Mouse (Mus musculus): ENCODE measurements around the gene Als2cr12. TPM values are rescaled to one million over a fixed set of nuclear protein-coding genes. Genes with fewer than 3 reads are reported as not detected.
"Not testable (repeated sequence)": the region's sequence is repeated elsewhere in the genome, so short reads cannot be mapped to it uniquely, and the experiment has no call there.

The Als2cr12 gene
- not detected in 2 replicates for polyA plus RNA-seq (2014; fragmentation: Nextera tagmentation; extraction: Ambion mirVana)

DNA sequence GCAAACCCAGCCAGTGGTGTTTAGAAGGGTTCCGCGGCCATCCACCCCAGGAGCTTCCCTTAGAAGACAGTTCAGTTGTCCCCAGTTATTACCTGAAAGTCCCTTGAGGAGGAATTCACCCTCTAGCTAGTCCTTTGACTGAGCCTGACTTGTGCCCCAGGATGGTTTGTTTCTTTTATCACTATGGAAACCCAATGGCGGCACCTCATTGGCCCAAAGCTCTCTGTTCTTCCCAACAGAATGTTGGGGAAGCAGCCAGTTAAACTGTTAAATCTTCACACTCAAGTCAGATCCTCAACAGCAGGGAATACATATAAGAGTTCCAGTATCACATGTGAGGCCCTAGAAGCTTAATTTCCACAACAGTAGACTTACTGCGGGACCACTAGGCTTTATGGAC, at the start of gene Als2cr12:
Als2cr12 (minus strand) TSS at position 180 of the 400 bp plus-strand sequence.
- not testable (repeated sequence) for H3K27ac ChIP-seq (replicated peaks; ENCODE audit: low read depth, low read length); DNase-seq; H3K27me3 ChIP-seq (ENCODE audit: control insufficient read depth, insufficient read depth, low read length); H3K4me1 ChIP-seq (ENCODE audit: control insufficient read depth, insufficient read depth, low read length); ATAC-seq (ENCODE audit: low FRiP score, low TSS enrichment); H3K9ac ChIP-seq (replicated peaks; ENCODE audit: low read length); H3K4me2 ChIP-seq (ENCODE audit: low read length); H3K4me3 ChIP-seq (replicated peaks; ENCODE audit: low read depth, low read length); H3K36me3 ChIP-seq (ENCODE audit: control insufficient read depth, insufficient read depth, low read length); H3K9me3 ChIP-seq (ENCODE audit: control insufficient read depth, low read length)
- 91% methylated on average over 4 of the region's 4 CpGs for WGBS

DNA sequence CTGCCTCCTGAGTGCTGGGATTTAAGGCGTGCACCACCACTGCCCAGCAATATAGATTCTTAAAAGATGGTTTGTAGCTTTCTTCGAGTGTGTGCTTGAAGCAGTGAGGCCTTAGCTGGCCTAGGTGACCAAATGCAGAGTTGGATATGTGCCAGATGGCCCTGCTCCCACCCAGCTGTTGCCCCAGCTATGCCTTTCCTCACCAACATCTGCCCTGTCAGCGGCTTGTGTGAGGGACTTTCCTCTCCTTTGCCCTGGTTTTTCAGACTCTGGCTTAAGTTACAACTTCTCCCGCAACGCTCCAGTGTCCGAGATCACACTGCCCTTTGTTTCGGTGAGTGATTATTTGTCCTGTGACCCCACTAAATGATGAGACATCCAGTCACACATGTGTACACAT, 48.9 kb upstream of the Als2cr12 start:
- DNase-seq (no peak), ATAC-seq (ENCODE audit: low FRiP score, low TSS enrichment) (no peak)
- Histone ChIP-seq H3K9ac (replicated peaks; ENCODE audit: low read length) (no peak overlapping the region), H3K27ac (replicated peaks; ENCODE audit: low read depth, low read length) (no peak overlapping the region), H3K27me3 (ENCODE audit: control insufficient read depth, insufficient read depth, low read length) (no peaks in the 10 kb centered on the region), H3K4me2 (ENCODE audit: low read length) (no peak overlapping the region), H3K9me3 (ENCODE audit: control insufficient read depth, low read length) (no peaks in the 10 kb centered on the region), H3K4me1 (ENCODE audit: control insufficient read depth, insufficient read depth, low read length) (no peaks in the 10 kb centered on the region), H3K36me3 (ENCODE audit: control insufficient read depth, insufficient read depth, low read length) (peaks cover 9% of the 10 kb centered on the region; the same call in 1 of the 2 replicates), H3K4me3 (replicated peaks; ENCODE audit: low read depth, low read length) (no peak overlapping the region)
- WGBS = 95% methylated on average over 7 of the region's 7 CpGs

DNA sequence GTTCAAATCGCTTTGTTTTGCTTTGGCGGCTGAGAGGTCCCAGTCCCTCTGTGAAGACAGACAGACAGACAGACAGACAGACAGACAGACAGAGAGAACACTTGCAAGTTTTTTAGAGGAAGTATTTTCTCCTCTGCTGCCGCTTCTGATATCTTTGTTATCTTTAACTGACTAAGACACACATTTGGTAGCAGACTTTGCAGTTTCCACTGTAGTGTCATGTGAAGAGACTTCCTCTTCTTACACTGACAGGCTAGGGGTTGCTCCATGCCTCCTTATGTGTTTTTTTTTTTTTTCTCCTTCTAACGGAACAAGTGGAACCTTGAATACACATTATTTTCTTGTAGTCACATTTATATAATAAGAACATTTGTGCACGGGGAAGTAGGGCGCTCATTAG, 47.5 kb upstream of the Als2cr12 start:
- Histone ChIP-seq H3K9ac (replicated peaks; ENCODE audit: low read length) (no peak overlapping the region), H3K9me3 (ENCODE audit: control insufficient read depth, low read length) (no peaks in the 10 kb centered on the region), H3K27ac (replicated peaks; ENCODE audit: low read depth, low read length) (no peak overlapping the region), H3K4me1 (ENCODE audit: control insufficient read depth, insufficient read depth, low read length) (no peaks in the 10 kb centered on the region), H3K36me3 (ENCODE audit: control insufficient read depth, insufficient read depth, low read length) (peaks cover 9% of the 10 kb centered on the region; the same call in 1 of the 2 replicates), H3K4me2 (ENCODE audit: low read length) (no peak overlapping the region), H3K4me3 (replicated peaks; ENCODE audit: low read depth, low read length) (no peak overlapping the region), H3K27me3 (ENCODE audit: control insufficient read depth, insufficient read depth, low read length) (no peaks in the 10 kb centered on the region)
- DNase-seq (no peak), ATAC-seq (ENCODE audit: low FRiP score, low TSS enrichment) (no peak)
- WGBS = 94% methylated on average over 6 of the region's 6 CpGs

DNA sequence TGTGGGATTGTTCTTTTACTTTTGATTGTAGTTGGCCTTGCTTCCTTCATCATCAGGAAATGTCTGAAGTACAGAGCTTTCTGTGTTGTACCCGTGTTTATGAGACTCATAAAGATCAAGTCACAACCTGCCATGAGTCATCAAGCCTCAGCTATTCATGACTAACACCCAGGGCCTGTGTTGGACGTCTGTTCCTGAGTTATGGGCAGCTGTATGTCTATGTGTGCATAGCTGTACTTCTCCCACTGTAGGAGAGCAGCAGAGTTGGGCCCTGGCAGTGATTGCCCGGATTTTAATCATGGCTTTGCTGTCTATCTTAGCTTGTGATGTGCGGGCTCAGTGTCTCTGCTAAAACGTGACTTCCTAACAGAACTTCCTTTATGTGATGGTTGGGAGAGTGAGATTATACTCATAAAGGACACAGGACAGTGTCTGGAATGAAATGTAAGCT, 46.8 kb upstream of the Als2cr12 start:
- Histone ChIP-seq H3K4me1 (ENCODE audit: control insufficient read depth, insufficient read depth, low read length) (no peaks in the 10 kb centered on the region), H3K9ac (replicated peaks; ENCODE audit: low read length) (no peak overlapping the region), H3K4me3 (replicated peaks; ENCODE audit: low read depth, low read length) (no peak overlapping the region), H3K4me2 (ENCODE audit: low read length) (no peak overlapping the region), H3K27me3 (ENCODE audit: control insufficient read depth, insufficient read depth, low read length) (no peaks in the 10 kb centered on the region), H3K27ac (replicated peaks; ENCODE audit: low read depth, low read length) (no peak overlapping the region), H3K9me3 (ENCODE audit: control insufficient read depth, low read length) (no peaks in the 10 kb centered on the region), H3K36me3 (ENCODE audit: control insufficient read depth, insufficient read depth, low read length) (peaks cover 9% of the 10 kb centered on the region; the same call in 1 of the 2 replicates)
- DNase-seq = no peak
- WGBS = 87% methylated on average over 5 of the region's 5 CpGs
- no peak for ATAC-seq (ENCODE audit: low FRiP score, low TSS enrichment)

- Histone ChIP-seq H3K9ac (replicated peaks; ENCODE audit: low read length) (no peak overlapping the region), H3K27ac (replicated peaks; ENCODE audit: low read depth, low read length) (no peak overlapping the region), H3K4me1 (ENCODE audit: control insufficient read depth, insufficient read depth, low read length) (no peaks in the 10 kb centered on the region), H3K36me3 (ENCODE audit: control insufficient read depth, insufficient read depth, low read length) (peaks cover 9% of the 10 kb centered on the region; the same call in 1 of the 2 replicates), H3K27me3 (ENCODE audit: control insufficient read depth, insufficient read depth, low read length) (no peaks in the 10 kb centered on the region), H3K4me2 (ENCODE audit: low read length) (no peak overlapping the region), H3K9me3 (ENCODE audit: control insufficient read depth, low read length) (no peaks in the 10 kb centered on the region), H3K4me3 (replicated peaks; ENCODE audit: low read depth, low read length) (no peak overlapping the region)
- 96% methylated on average over 7 of the region's 7 CpGs for WGBS
- ATAC-seq (ENCODE audit: low FRiP score, low TSS enrichment) (no peak), DNase-seq (no peak)
Measured at GRCm38 (mm10) chr1:58739529-58739928, 43.7 kb upstream of the Als2cr12 start.

DNA sequence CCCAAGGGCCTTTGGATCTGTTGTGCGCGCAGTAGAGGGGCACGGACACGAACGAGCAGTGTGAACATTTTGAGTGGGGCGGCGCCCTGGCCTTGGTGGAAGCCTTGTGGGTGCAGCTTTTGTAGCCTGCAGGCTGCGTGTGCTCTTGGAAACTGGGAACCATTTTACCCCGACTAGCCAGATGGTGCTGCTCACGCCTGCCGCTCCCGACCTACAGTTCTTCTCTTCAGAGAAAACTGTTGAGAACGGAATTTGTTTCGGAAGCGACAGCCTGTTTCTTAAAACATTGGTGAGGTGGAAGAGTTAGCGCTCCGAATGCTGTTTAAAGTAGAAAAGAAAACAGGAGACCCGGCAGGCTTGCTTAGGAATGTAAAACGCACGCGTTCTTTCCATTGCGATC, 41.2 kb upstream of the Als2cr12 start:
- no peak for DNase-seq
- 95% methylated on average over 22 of the region's 22 CpGs for WGBS
- Histone ChIP-seq H3K4me1 (ENCODE audit: control insufficient read depth, insufficient read depth, low read length) (no peaks in the 10 kb centered on the region), H3K9ac (replicated peaks; ENCODE audit: low read length) (no peak overlapping the region), H3K4me3 (replicated peaks; ENCODE audit: low read depth, low read length) (no peak overlapping the region), H3K9me3 (ENCODE audit: control insufficient read depth, low read length) (no peaks in the 10 kb centered on the region), H3K27ac (replicated peaks; ENCODE audit: low read depth, low read length) (no peak overlapping the region), H3K4me2 (ENCODE audit: low read length) (no peak overlapping the region), H3K36me3 (ENCODE audit: control insufficient read depth, insufficient read depth, low read length) (0 out of 2 replicates have a peak, but pooled peaks cover 2% of the 10 kb centered on the region), H3K27me3 (ENCODE audit: control insufficient read depth, insufficient read depth, low read length) (no peaks in the 10 kb centered on the region)
- no peak for ATAC-seq (ENCODE audit: low FRiP score, low TSS enrichment)

GRCm38 (mm10) chr1:58735962-58736361, 40.2 kb upstream of the Als2cr12 start:
- ATAC-seq (ENCODE audit: low FRiP score, low TSS enrichment) = no peak
- Histone ChIP-seq H3K4me2 (ENCODE audit: low read length) (no peak overlapping the region), H3K4me1 (ENCODE audit: control insufficient read depth, insufficient read depth, low read length) (no peaks in the 10 kb centered on the region), H3K4me3 (replicated peaks; ENCODE audit: low read depth, low read length) (no peak overlapping the region), H3K9me3 (ENCODE audit: control insufficient read depth, low read length) (no peaks in the 10 kb centered on the region), H3K27ac (replicated peaks; ENCODE audit: low read depth, low read length) (no peak overlapping the region), H3K27me3 (ENCODE audit: control insufficient read depth, insufficient read depth, low read length) (no peaks in the 10 kb centered on the region), H3K9ac (replicated peaks; ENCODE audit: low read length) (no peak overlapping the region), H3K36me3 (ENCODE audit: control insufficient read depth, insufficient read depth, low read length) (0 out of 2 replicates have a peak, but pooled peaks cover 2% of the 10 kb centered on the region)
- no peak for DNase-seq
- WGBS = 91% methylated on average over 7 of the region's 7 CpGs

GRCm38 (mm10) chr1:58734043-58734920, 38.5 kb upstream of the Als2cr12 start:
- no peaks in the 10 kb centered on the region for H3K36me3 ChIP-seq (ENCODE audit: control insufficient read depth, insufficient read depth, low read length)
- no peak for DNase-seq
- ATAC-seq (ENCODE audit: low FRiP score, low TSS enrichment) = no peak
- no peaks in the 10 kb centered on the region for H3K27me3 ChIP-seq (ENCODE audit: control insufficient read depth, insufficient read depth, low read length)
- no peaks in the 10 kb centered on the region for H3K9me3 ChIP-seq (ENCODE audit: control insufficient read depth, low read length)
- H3K4me2 ChIP-seq (ENCODE audit: low read length) = no peak overlapping the region
- H3K4me1 ChIP-seq (ENCODE audit: control insufficient read depth, insufficient read depth, low read length) = no peaks in the 10 kb centered on the region
- H3K9ac ChIP-seq (replicated peaks; ENCODE audit: low read length) = no peak overlapping the region
- H3K27ac ChIP-seq (replicated peaks; ENCODE audit: low read depth, low read length) = no peak overlapping the region
- no peak overlapping the region for H3K4me3 ChIP-seq (replicated peaks; ENCODE audit: low read depth, low read length)
- WGBS = 92% methylated on average over 11 of the region's 11 CpGs

GRCm38 (mm10) chr1:58733636-58734035, 37.8 kb upstream of the Als2cr12 start:
- ATAC-seq (ENCODE audit: low FRiP score, low TSS enrichment) (no peak), DNase-seq (no peak)
- Histone ChIP-seq H3K9me3 (ENCODE audit: control insufficient read depth, low read length) (no peaks in the 10 kb centered on the region), H3K4me1 (ENCODE audit: control insufficient read depth, insufficient read depth, low read length) (no peaks in the 10 kb centered on the region), H3K9ac (replicated peaks; ENCODE audit: low read length) (no peak overlapping the region), H3K36me3 (ENCODE audit: control insufficient read depth, insufficient read depth, low read length) (no peaks in the 10 kb centered on the region), H3K4me3 (replicated peaks; ENCODE audit: low read depth, low read length) (no peak overlapping the region), H3K27ac (replicated peaks; ENCODE audit: low read depth, low read length) (no peak overlapping the region), H3K27me3 (ENCODE audit: control insufficient read depth, insufficient read depth, low read length) (no peaks in the 10 kb centered on the region), H3K4me2 (ENCODE audit: low read length) (no peak overlapping the region)
- WGBS = 95% methylated on average over 2 of the region's 2 CpGs

All from midbrain, embryonic 14.5 days (tissue).